Mouse (Mus musculus) bone marrow macrophage, adult 2 months (primary cell): Measurements from ENCODE around the gene Vps18.

ENCODE experiments used
- CTCF ChIP-seq: IDR thresholded peaks from 2 replicates; pipeline ENCODE4 v1.5.1; 2012; ENCODE audit warnings: low read depth, mild to moderate bottlenecking, low read length, moderate library complexity
- POLR2A ChIP-seq: IDR thresholded peaks from 2 replicates; pipeline ENCODE4 v1.6.1; 2012; ENCODE audit warnings: mild to moderate bottlenecking, low read depth, low read length, borderline replicate concordance

- TF ChIP-seq CTCF (no peak), POLR2A (no peak)
Observed at GRCm38 (mm10) chr2:119334135-119334534, 45.6 kb downstream of the Vps18 start.
